Mouse (Mus musculus) kidney, embryonic 15.5 days (tissue): ENCODE results near the gene Bcl2l13. TPM values are rescaled to one million over a fixed set of nuclear protein-coding genes. Genes with fewer than 3 reads are reported as not detected.
A peak's percentile ranks its signal among the peaks of the same experiment; 100 is the strongest.

Source experiments
- ATAC-seq: fragments of 200-750 bp; cut with Nextera tagmentation; replicated peaks from 2 replicates; pipeline ENCODE4 v1.8.0; 2017; ENCODE audit warnings: moderate TSS enrichment; ENCODE audit not compliant: low FRiP score
- H3K27ac ChIP-seq: fragments of 300-500 bp; sonication (generic); 2 replicates; pipeline ENCODE4 v1.5.1; 2015; ENCODE audit warnings: mild to moderate bottlenecking, inconsistent platforms
- H3K27me3 ChIP-seq: fragments of 300-500 bp; sonication (generic); 2 replicates; pipeline ENCODE4 v1.6.1; 2015; ENCODE audit warnings: inconsistent platforms
- H3K36me3 ChIP-seq: fragments of 300-500 bp; sonication (generic); 2 replicates; pipeline ENCODE4 v1.6.1; 2015; ENCODE audit warnings: inconsistent platforms
- H3K4me1 ChIP-seq: fragments of 300-500 bp; sonication (generic); 2 replicates; pipeline ENCODE4 v1.6.1; 2015; ENCODE audit warnings: inconsistent platforms
- H3K4me2 ChIP-seq: fragments of 300-500 bp; sonication (generic); 2 replicates; pipeline ENCODE4 v1.6.1; 2015; ENCODE audit warnings: moderate library complexity, mild to moderate bottlenecking, inconsistent platforms
- H3K4me3 ChIP-seq: fragments of 300-500 bp; sonication (generic); replicated peaks from 2 replicates; pipeline ENCODE4 v1.5.1; 2015; ENCODE audit warnings: mild to moderate bottlenecking, inconsistent platforms
- H3K9ac ChIP-seq: fragments of 300-500 bp; sonication (generic); 2 replicates; pipeline ENCODE4 v1.6.1; 2015; ENCODE audit warnings: mild to moderate bottlenecking, inconsistent platforms
- H3K9me3 ChIP-seq: fragments of 300-500 bp; sonication (generic); replicated peaks from 2 replicates; pipeline ENCODE4 v1.6.1; 2016; ENCODE audit warnings: inconsistent platforms
- WGBS: fragments of 180-500 bp; shearing (Covaris S2); methylation state at CpG from one replicate; pipeline ENCODE4 v1.1.7; 2015; ENCODE audit warnings: mixed read lengths; 5-methylcytosine and 5-hydroxymethylcytosine counted together
- microRNA-seq: library from miRNA; unstranded; fragments of <30 nt; microRNA quantifications from one replicate; pipeline ENCODE4, GENCODE M21; 2016
- polyA plus RNA-seq: library from polyadenylated mRNA; unstranded; fragments of >200 nt; fragmentation: Nextera tagmentation; extraction: Ambion mirVana; gene quantifications from 2 replicates; pipeline ENCODE4 v1.2.1, GENCODE M21; 2015

Bcl2l13 gene
- polyA plus RNA-seq, 1 experiment from 2014 or later: 33.6 TPM

- 76% methylated on average over 11 of the region's 11 CpGs for WGBS
These were observed 102.1 kb downstream of the Bcl2l13 start for GRCm38 (mm10) chr6:120937999-120938608.

GRCm38 (mm10) chr6:120938763-120939450 lies 102.9 kb downstream of the Bcl2l13 start:
- 0 out of 2 replicates have a peak, but pooled peaks cover 2% of the 10 kb centered on the region for H3K4me1 ChIP-seq
- 87% methylated on average over 12 of the region's 12 CpGs for WGBS

More at GRCm38 (mm10) chr6:120937999-120938608, 102.1 kb downstream of the Bcl2l13 start:
- Histone ChIP-seq H3K4me1 (0 out of 2 replicates have a peak, but pooled peaks cover 2% of the 10 kb centered on the region), H3K27ac (no peak overlapping the region), H3K27me3 (no peaks in the 10 kb centered on the region), H3K4me3 (no peak overlapping the region), H3K4me2 (no peak overlapping the region), H3K36me3 (peaks cover 14% of the 10 kb centered on the region), H3K9ac (no peak overlapping the region), H3K9me3 (no peaks in the 10 kb centered on the region)
- ATAC-seq: no peak

GRCm38 (mm10) chr6:120939783-120940182 lies 103.8 kb downstream of the Bcl2l13 start:
- no peak for ATAC-seq
- WGBS: 85% methylated on average over 3 of the region's 3 CpGs

More at GRCm38 (mm10) chr6:120938763-120939450, 102.9 kb downstream of the Bcl2l13 start:
- Histone ChIP-seq H3K4me2 (no peak overlapping the region), H3K27ac (no peak overlapping the region), H3K9ac (no peak overlapping the region), H3K27me3 (no peaks in the 10 kb centered on the region), H3K9me3 (no peaks in the 10 kb centered on the region), H3K4me3 (no peak overlapping the region), H3K36me3 (peaks cover 11% of the 10 kb centered on the region)
- ATAC-seq: no peak

GRCm38 (mm10) chr6:120940446-120941083 lies 104.6 kb downstream of the Bcl2l13 start:
- no peaks in the 10 kb centered on the region for H3K27me3 ChIP-seq
- no peak overlapping the region for H3K4me2 ChIP-seq
- 83% methylated on average over 7 of the region's 7 CpGs for WGBS
- no peak overlapping the region for H3K9ac ChIP-seq
- H3K36me3 ChIP-seq: peaks cover under 1% of the 10 kb centered on the region; the same call in 1 of the 2 replicates
- no peak overlapping the region for H3K4me3 ChIP-seq
- ATAC-seq: no peak
- no peaks in the 10 kb centered on the region for H3K9me3 ChIP-seq
- H3K27ac ChIP-seq: no peak overlapping the region
- H3K4me1 ChIP-seq: 0 out of 2 replicates have a peak, but pooled peaks cover 2% of the 10 kb centered on the region

More at GRCm38 (mm10) chr6:120939783-120940182, 103.8 kb downstream of the Bcl2l13 start:
- Histone ChIP-seq H3K4me1 (0 out of 2 replicates have a peak, but pooled peaks cover 2% of the 10 kb centered on the region), H3K27ac (no peak overlapping the region), H3K36me3 (peaks cover 2% of the 10 kb centered on the region; the same call in 1 of the 2 replicates), H3K4me3 (no peak overlapping the region), H3K9me3 (no peaks in the 10 kb centered on the region), H3K27me3 (no peaks in the 10 kb centered on the region), H3K4me2 (no peak overlapping the region), H3K9ac (no peak overlapping the region)

GRCm38 (mm10) chr6:120941084-120941481 lies 105.1 kb downstream of the Bcl2l13 start:
- peak; percentile 49; the same call in 1 of the 2 replicates for ATAC-seq
- H3K27ac ChIP-seq: no peak overlapping the region
- WGBS: 67% methylated on average over 7 of the region's 7 CpGs

GRCm38 (mm10) chr6:120941575-120941974 lies 105.6 kb downstream of the Bcl2l13 start:
- H3K36me3 ChIP-seq: peaks cover 9% of the 10 kb centered on the region
- 93% methylated on average over 13 of the region's 13 CpGs for whole genome bisulfite sequencing
- H3K4me3 ChIP-seq: no peak overlapping the region
- no peak overlapping the region for H3K4me2 ChIP-seq
- H3K27ac ChIP-seq: no peak overlapping the region
- no peak for ATAC-seq
- no peaks in the 10 kb centered on the region for H3K27me3 ChIP-seq
- H3K9ac ChIP-seq: no peak overlapping the region
- H3K4me1 ChIP-seq: 0 out of 2 replicates have a peak, but pooled peaks cover 2% of the 10 kb centered on the region
- no peaks in the 10 kb centered on the region for H3K9me3 ChIP-seq

More at GRCm38 (mm10) chr6:120941084-120941481, 105.1 kb downstream of the Bcl2l13 start:
- H3K36me3 ChIP-seq: peaks cover 6% of the 10 kb centered on the region
- H3K4me1 ChIP-seq: 0 out of 2 replicates have a peak, but pooled peaks cover 2% of the 10 kb centered on the region
- H3K9me3 ChIP-seq: no peaks in the 10 kb centered on the region
- H3K4me2 ChIP-seq: no peak overlapping the region
- H3K4me3 ChIP-seq: no peak overlapping the region
- H3K9ac ChIP-seq: no peak overlapping the region
- no peaks in the 10 kb centered on the region for H3K27me3 ChIP-seq

Small RNAs within 50 kb of the gene (microRNA-seq; reads per million reads assigned to microRNA genes)
- not detected for gene Gm25193

Other genes with a start within 250 kb of the Bcl2l13 start
- gene Cecr2, start 169.8 kb upstream of the Bcl2l13 start, polyA plus RNA-seq: 5.9 and 6.7 TPM in 2 replicates
- gene Slc25a18, start 62.6 kb upstream of the Bcl2l13 start, polyA plus RNA-seq: 0.13 TPM in 1 of 2 replicates, not detected in the other
- gene Atp6v1e1, start 13.4 kb upstream of the Bcl2l13 start, polyA plus RNA-seq: 153 and 155 TPM in 2 replicates
- gene Bid, start 80.6 kb downstream of the Bcl2l13 start, polyA plus RNA-seq: 22.2 and 23.8 TPM in 2 replicates